Mouse (Mus musculus) heart, postnatal 0 days (tissue): ENCODE data around the gene Amph.

ENCODE experiments used
- CTCF ChIP-seq: IDR thresholded peaks from 2 replicates; pipeline ENCODE4 v1.5.1; 2016; ENCODE audit warnings: antibody characterized with exemption, control low read depth, low read depth
- EP300 ChIP-seq: IDR thresholded peaks from 2 replicates; pipeline ENCODE4 v1.6.1; 2016; ENCODE audit warnings: antibody characterized with exemption, low read depth

DNA sequence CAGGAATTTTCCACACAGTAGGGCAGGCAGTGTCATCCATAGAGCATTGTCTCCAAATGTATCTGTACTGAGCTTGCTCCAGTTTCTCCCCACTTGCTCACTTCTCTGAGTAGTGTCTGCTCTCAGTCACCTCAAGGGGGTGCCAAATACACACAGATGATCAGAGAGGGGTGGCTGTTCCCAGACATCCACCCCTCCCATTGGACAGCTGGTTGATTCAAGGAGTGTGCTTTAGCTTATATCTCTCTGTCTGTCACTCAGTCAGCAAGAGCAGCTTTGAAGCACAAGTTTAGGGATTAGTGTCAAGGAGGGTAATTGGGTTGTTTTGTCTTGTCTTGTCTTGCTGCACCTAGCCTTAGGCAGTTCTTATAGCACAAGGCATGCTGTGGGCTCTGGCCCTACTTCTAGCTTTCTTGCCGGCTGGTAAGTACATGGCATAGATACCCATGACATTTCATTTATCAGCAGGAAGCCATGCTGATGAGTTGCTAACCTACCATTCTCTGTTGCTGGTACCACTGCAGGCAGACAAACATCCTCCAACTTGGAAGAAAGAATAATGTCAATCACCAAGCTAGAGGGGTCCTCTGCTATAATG is 229.8 kb downstream of the Amph start:
- TF ChIP-seq CTCF (peak; percentile 69), EP300 (no peak)
